Mouse (Mus musculus) spleen, adult 2 months (tissue): Measurements from ENCODE around the gene Prdm4. TPM values are rescaled to one million over a fixed set of nuclear protein-coding genes. Genes with fewer than 3 reads are reported as not detected.

Experiments
- DNase-seq, 2 experiments: peaks; one replicate each; pipeline versions ENCODE4 v3.0.0 to v3.0.0-alpha.2; 2012 to 2021; ENCODE audit warnings: low spot score in 2 of 2, low read depth in 1 of 2
- H3K27ac ChIP-seq: fragments of 200-500 bp; 2 replicates; pipeline ENCODE4 v1.5.1; 2012; ENCODE audit warnings: low read length, inconsistent platforms; ENCODE audit not compliant: insufficient read depth
- H3K27me3 ChIP-seq: fragments of 200-500 bp; 2 replicates; pipeline ENCODE4 v1.6.1; 2012; ENCODE audit warnings: mild to moderate bottlenecking, moderate library complexity, low read length, inconsistent platforms; ENCODE audit not compliant: control insufficient read depth, insufficient read depth
- H3K36me3 ChIP-seq: fragments of 200-500 bp; 2 replicates; pipeline ENCODE4 v1.6.1; 2012; ENCODE audit warnings: mild to moderate bottlenecking, low read length, inconsistent platforms; ENCODE audit not compliant: control insufficient read depth, insufficient read depth
- H3K4me1 ChIP-seq: fragments of 200-500 bp; 2 replicates; pipeline ENCODE4 v1.6.1; 2011; ENCODE audit warnings: inconsistent platforms; ENCODE audit not compliant: control insufficient read depth, insufficient read depth, insufficient read length
- H3K4me3 ChIP-seq: fragments of 200-500 bp; 2 replicates; pipeline ENCODE4 v1.5.1; 2011; ENCODE audit warnings: mild to moderate bottlenecking, inconsistent platforms; ENCODE audit not compliant: insufficient read depth, insufficient read length; ENCODE audit errors: extremely low read depth
- CTCF ChIP-seq: fragments of 200-500 bp; IDR thresholded peaks from 2 replicates; pipeline ENCODE4 v1.5.1; 2011; ENCODE audit warnings: mild to moderate bottlenecking, inconsistent platforms; ENCODE audit not compliant: insufficient read depth, insufficient read length, insufficient replicate concordance; ENCODE audit errors: extremely low read depth
- POLR2A ChIP-seq: fragments of 200-500 bp; IDR thresholded peaks from 2 replicates; pipeline ENCODE4 v1.6.1; 2011; ENCODE audit warnings: low read depth, low read length, inconsistent platforms
- WGBS: fragments of 180-500 bp; shearing (Covaris S2); methylation state at CpG from one replicate; pipeline ENCODE4 v1.1.7; 2018; 5-methylcytosine and 5-hydroxymethylcytosine counted together
- polyA plus RNA-seq: library from polyadenylated mRNA; depleted of rRNA; stranded (reverse); fragments of >200 nt; gene quantifications from 2 replicates; pipeline ENCODE4 v1.2.3, GENCODE M21; 2012; rRNA removed

Prdm4 gene
- polyA plus RNA-seq, 1 experiment: 14.1 TPM

GRCm38 (mm10) chr10:85871698-85872478 lies 45.1 kb downstream of the Prdm4 start:
- DNase-seq: peak; percentile 61 to 84
- H3K27me3 ChIP-seq: no peaks in the 10 kb centered on the region
- peaks cover 7% of the 10 kb centered on the region for H3K36me3 ChIP-seq
- WGBS: under 1% methylated on average over 55 of the region's 55 CpGs
- no peak for TF ChIP-seq CTCF
- peak; percentile 4; the same call in 1 of the 2 replicates for TF ChIP-seq POLR2A
- H3K4me3 ChIP-seq: peak overlapping the region; percentile 97
- peak overlapping the region; percentile 72 for H3K27ac ChIP-seq
- peaks cover 6% of the 10 kb centered on the region; the same call in 1 of the 2 replicates for H3K4me1 ChIP-seq

- TF ChIP-seq POLR2A: no peak
- no peak for TF ChIP-seq CTCF
- H3K27me3 ChIP-seq: no peaks in the 10 kb centered on the region
- H3K4me3 ChIP-seq: no peak overlapping the region
- no peak for DNase-seq
- no peaks in the 10 kb centered on the region for H3K4me1 ChIP-seq
- no peak overlapping the region for H3K27ac ChIP-seq
- WGBS: 75% methylated on average over 4 of the region's 4 CpGs
- no peaks in the 10 kb centered on the region for H3K36me3 ChIP-seq
Measured at GRCm38 (mm10) chr10:85846105-85846862, 70.7 kb downstream of the Prdm4 start.

Other genes starting within 250 kb of the Prdm4 start
- gene Pwp1, start 87.6 kb downstream of the Prdm4 start, polyA plus RNA-seq: 6.0 and 6.1 TPM in 2 replicates
- gene Ascl4, start 10.5 kb upstream of the Prdm4 start, polyA plus RNA-seq: 0.07 and 0.09 TPM in 2 replicates
- 38.2 and 41.4 TPM in 2 replicates for gene Rtcb, start 40.7 kb upstream of the Prdm4 start, polyA plus RNA-seq
- gene Bpifc, start 94.8 kb upstream of the Prdm4 start, polyA plus RNA-seq: not detected in 2 replicates
- gene Fbxo7, start 104.8 kb upstream of the Prdm4 start, polyA plus RNA-seq: 26.2 and 28.4 TPM in 2 replicates